Mouse (Mus musculus) kidney, adult 2 months (tissue): ENCODE data around the gene G430095P16Rik.

Experiments
- CTCF ChIP-seq: fragments of 200-500 bp; conservative IDR thresholded peaks from 2 replicates; pipeline ENCODE4 v1.5.1; 2011; ENCODE audit warnings: low read depth, mild to moderate bottlenecking, control low read depth, low read length, moderate library complexity, mixed read lengths; ENCODE audit not compliant: insufficient read depth, insufficient read length
- POLR2A ChIP-seq: fragments of 200-500 bp; IDR thresholded peaks from one replicate; pipeline ENCODE4 v1.6.1; 2011; ENCODE audit warnings: low read depth, low read length, control low read depth

GRCm38 (mm10) chr8:84699861-84700322, 22.9 kb upstream of the G430095P16Rik start:
- TF ChIP-seq CTCF (peak; percentile 71), POLR2A (no peak)
